Mouse (Mus musculus) adrenal gland, postnatal 4 days (tissue): ENCODE results near the gene Cirbp. TPM values are rescaled to one million over a fixed set of nuclear protein-coding genes. Genes with fewer than 3 reads are reported as not detected.

Source experiments
- DNase-seq, 2 experiments: peaks; one replicate each; pipeline ENCODE4 v3.0.0; 2021 to 2022; ENCODE audit warnings: low spot score in 2 of 2, mixed read lengths in 2 of 2
- long read RNA-seq, 2 experiments: library from polyadenylated mRNA; stranded (forward); transcript quantifications; one replicate each; pipeline ENCODE4 v2.0.0; 2021
- total RNA-seq, 2 experiments: library from RNA; stranded (reverse); gene quantifications; 2 replicates each; pipeline ENCODE4 v1.2.3; 2021

Gene Cirbp
- 100 to 1,000 TPM; 296 to 322 TPM for total RNA-seq
- long read RNA-seq, experiment 1, transcript Cirbp-202 (7 exons, 1,321 nt) = major isoform, 514 of 684 reads
- long read RNA-seq, experiment 1, transcript Cirbp-204 (6 exons, 912 nt) = minor isoform, 13 of 684 reads
- long read RNA-seq, experiment 1, partial matches to known transcripts = 122 of 684 reads
- long read RNA-seq, experiment 1, other reads (novel, unspliced or antisense) = 34 of 684 reads
- long read RNA-seq, experiment 2, transcript Cirbp-202 (7 exons, 1,321 nt) = major isoform, 556 of 739 reads
- long read RNA-seq, experiment 2, transcript Cirbp-204 (6 exons, 912 nt) = minor isoform, 13 of 739 reads
- long read RNA-seq, experiment 2, partial matches to known transcripts = 9 of 739 reads
- long read RNA-seq, experiment 2, other reads (novel, unspliced or antisense) = 160 of 739 reads

- no peak for DNase-seq
These were observed at the start of gene Cirbp for GRCm38 (mm10) chr10:80165392-80166128. TSS of gene Cirbp (plus strand) at chr10:80165985.

DNA sequence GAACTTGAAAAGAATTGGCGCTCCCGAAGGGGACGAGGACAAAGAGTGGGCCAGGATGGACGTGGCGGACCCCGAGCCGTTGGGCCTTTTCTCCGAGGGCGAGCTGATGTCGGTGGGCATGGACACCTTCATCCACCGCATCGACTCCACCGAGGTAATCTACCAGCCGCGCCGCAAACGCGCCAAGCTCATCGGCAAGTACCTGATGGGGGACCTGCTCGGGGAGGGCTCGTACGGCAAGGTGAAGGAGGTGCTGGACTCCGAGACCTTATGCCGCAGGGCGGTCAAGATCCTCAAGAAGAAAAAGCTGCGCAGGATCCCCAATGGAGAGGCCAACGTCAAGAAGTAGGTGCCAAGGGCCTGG lies 49.2 kb upstream of the Cirbp start:
- DNase-seq = no peak

DNA sequence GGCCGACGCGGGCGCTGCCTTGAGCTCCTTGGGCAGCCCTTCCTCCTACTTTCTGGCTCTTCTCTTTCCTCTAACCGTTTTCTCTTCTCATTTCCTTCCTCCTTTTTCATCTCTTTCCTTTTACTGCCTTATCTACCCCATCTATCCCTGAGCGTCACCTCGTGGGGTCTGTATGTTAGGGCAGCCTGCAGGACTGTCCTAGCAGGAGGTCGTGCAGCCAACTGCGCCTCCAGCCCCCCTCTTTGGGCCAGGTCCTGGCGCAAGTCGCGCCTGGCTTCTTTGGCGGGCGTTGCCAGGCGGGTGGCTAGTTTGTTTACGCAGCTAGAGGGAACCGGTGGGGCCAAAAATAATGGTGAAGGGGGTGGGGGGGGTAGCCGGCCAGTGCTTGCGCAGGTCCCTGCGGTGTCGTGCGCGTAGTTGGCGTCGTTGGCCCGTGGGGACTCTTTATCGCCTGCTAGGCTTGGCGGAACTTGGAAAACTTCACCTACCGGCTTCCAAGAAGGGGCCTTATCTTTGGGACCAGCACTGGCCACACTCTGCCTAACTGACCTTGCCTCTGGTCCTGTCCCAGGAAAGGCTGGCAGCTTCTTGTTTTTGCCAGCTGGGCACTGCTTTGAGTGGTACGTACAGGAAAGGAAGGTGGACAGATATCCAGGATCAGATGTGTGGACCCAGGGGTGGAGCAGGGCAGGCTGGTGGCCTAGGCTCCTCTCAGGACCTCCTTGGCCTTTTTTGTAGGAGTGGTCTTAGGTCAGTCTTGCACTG lies 48.7 kb upstream of the Cirbp start:
- DNase-seq = no peak

GRCm38 (mm10) chr10:80117736-80118135 lies 48.0 kb upstream of the Cirbp start:
- DNase-seq = no peak

GRCm38 (mm10) chr10:80118552-80118951 lies 47.2 kb upstream of the Cirbp start:
- no peak for DNase-seq

DNA sequence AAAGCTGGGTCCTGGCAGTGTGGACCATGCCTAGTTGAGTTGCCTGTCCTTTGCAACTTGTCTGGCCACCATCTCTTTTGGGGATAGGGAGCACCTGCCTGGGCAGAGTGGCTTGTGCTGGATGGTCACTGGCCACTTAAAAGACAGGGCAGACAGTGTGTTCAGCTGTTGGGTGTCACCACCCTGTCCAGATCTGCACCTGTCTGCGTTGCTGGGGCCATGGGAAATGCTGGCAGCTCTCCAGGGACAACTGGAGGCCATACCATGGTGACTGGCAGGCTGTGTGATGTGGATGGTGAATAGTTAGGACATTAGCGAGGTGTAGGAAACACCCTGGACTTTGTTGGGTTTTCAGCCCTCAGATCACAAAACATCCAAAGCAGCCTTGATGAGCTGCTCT lies 45.6 kb upstream of the Cirbp start:
- no peak for DNase-seq

- no peak for DNase-seq
These were observed 44.1 kb upstream of the Cirbp start for GRCm38 (mm10) chr10:80121639-80122038.

DNA sequence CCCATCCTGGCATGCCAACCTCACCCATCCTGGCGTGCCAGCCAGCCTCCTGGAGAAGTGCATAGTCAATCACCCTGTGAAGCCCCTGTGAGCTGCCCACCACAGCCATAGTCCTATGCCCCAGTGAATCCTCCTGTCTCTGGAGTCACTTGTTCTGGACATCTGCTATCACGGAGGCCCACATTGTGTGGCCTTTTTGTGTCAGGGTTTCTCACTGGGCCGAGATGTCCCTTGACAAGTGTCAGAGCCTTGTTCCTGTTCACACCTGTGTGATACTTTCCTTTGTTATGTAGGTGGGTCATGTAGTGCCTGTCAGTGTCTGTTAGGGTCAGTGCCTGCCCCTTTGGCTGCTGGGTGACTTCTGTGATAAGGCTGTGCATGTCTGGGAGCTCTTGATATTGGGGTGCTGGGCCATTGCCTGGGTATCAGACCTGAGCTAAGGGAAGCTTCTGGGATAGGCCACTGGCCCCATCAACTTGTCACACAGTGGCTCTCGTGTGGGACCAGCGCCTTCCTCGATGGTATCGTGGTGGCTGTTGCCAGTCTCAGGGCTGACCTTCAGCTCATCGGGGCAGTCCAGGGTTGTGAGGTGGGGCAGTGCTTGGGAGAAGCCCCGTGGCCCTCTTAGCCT lies 41.7 kb upstream of the Cirbp start:
- no peak for DNase-seq

- DNase-seq = no peak
These were observed 37.9 kb upstream of the Cirbp start for GRCm38 (mm10) chr10:80127920-80128319.

GRCm38 (mm10) chr10:80129846-80130245 lies 35.9 kb upstream of the Cirbp start:
- DNase-seq = no peak

GRCm38 (mm10) chr10:80130403-80131031 lies 35.3 kb upstream of the Cirbp start:
- DNase-seq = no peak

DNA sequence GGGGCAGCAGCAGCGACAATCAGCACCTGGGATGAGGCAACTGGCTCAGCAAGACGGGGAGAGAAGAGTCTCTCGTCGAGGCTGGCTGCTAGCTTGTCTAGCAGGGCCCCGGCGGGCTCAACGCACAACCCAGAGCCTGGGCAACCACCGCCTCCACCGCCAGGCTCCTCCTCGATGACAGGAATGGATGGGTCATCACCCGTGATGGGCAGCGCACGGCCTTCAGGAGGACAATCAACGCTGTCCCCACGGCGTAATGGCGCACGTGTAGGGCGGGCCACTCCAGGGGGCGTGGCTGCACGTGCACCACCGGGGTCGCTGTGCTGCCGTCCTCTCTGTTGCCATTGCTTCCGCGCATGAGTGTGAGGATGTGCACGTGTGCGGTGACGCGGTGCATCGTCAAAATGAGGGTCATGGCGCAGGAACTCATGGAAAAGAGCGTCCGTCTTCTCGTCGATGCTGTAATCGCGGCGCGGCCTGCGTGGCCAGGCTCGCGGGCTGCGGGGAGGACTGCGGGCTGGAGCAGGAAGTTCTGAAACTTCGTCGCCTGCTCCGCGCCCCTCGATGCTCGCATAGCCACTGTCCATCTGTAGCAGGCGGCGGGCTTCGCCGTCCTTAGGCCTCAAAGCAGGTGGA lies 34.4 kb upstream of the Cirbp start:
- DNase-seq = no peak

DNA sequence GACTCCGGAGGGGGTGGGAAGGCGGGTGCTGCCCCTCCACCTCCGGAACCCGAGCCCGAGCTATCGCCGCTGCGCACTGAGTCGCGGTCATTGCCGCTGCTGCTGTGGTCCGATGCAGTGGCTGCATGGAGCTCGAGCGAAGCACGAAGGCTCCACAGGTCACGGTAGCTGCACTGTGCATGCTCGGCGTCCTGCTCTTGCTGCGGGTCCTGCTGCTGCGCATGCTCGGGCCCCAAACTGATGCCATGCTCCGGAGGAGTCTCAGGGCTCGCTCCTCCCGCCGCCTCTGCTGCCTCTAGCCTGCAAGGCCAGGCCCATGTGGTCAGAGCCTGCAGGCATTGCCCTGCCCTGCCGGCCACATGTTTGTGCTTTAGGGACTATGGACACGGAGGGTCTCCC lies 33.8 kb upstream of the Cirbp start:
- no peak for DNase-seq

GRCm38 (mm10) chr10:80133226-80133849 lies 32.4 kb upstream of the Cirbp start:
- no peak for DNase-seq

DNA sequence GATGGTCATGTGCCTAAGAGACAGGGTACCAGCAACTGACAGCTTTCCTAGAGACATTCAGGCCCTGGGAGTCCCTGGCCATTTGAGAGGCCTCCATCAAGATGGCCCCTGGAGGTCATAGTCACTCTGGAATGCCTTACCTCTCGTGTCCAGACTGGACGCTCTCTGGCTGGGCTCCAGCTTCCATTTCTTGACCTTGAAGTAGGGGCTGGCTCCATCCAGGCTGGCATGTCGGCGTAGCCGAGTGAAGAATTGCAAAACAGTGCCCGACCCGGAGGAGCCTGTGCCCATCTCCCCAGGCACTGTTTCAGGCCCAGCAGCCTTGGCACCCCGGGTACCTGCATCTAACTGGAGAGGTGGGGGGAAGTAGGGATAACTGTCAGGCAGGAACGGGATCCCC lies 31.4 kb upstream of the Cirbp start:
- DNase-seq = no peak

- DNase-seq = no peak
These were observed 30.6 kb upstream of the Cirbp start for GRCm38 (mm10) chr10:80135161-80135560.

GRCm38 (mm10) chr10:80135641-80136040 lies 30.1 kb upstream of the Cirbp start:
- DNase-seq = no peak

- DNase-seq = no peak
These were observed 29.4 kb upstream of the Cirbp start for GRCm38 (mm10) chr10:80136179-80136951.

GRCm38 (mm10) chr10:80136952-80137625 lies 28.7 kb upstream of the Cirbp start:
- no peak for DNase-seq
